Mouse (Mus musculus): ENCODE measurements at regions not wholly inside any gene's neighbourhood (a gene's known extent, or its start where the extent isn't known, plus 50 kb on each side); places are given as distances from the start of the nearest gene placed in this dataset.

GRCm38 (mm10) chrX:13921867-13922266 lies 70.7 kb upstream of the Cask start:
- DNase-seq (ENCODE audit: low spot score) = peak; percentile 1

- no peak for DNase-seq (ENCODE audit: low spot score)
Observed at GRCm38 (mm10) chrX:13918659-13919058, 67.5 kb upstream of the Cask start.
